Mouse (Mus musculus): ENCODE data around the gene Ctdspl2. TPM values are rescaled to one million over a fixed set of nuclear protein-coding genes. Genes with fewer than 3 reads are reported as not detected.
"Not testable (repeated sequence)": the region's sequence is repeated elsewhere in the genome, so short reads cannot be mapped to it uniquely, and the experiment has no call there.

Gene Ctdspl2
- polyA plus RNA-seq (2011; ENCODE audit: insufficient read depth, insufficient read length, low read depth, missing spikeins) = 73.4 and 74.4 TPM in 2 replicates

- no peaks in the 10 kb centered on the region for H3K4me1 ChIP-seq (ENCODE audit: control insufficient read depth, insufficient read depth, low read length)
- no peaks in the 10 kb centered on the region for H3K27me3 ChIP-seq (ENCODE audit: control insufficient read depth, insufficient read depth, low read length, poor library complexity, severe bottlenecking)
- H3K9ac ChIP-seq (ENCODE audit: low read depth, poor library complexity, severe bottlenecking) = peak within 1 kb of the TSS; percentile 70
- H3K36me3 ChIP-seq (ENCODE audit: control insufficient read depth, insufficient read depth, low read length, poor library complexity, severe bottlenecking) = peaks cover 5% of the 10 kb centered on the region
- H3K27ac ChIP-seq (ENCODE audit: insufficient read depth, low read length) = peak within 1 kb of the TSS; percentile 72
- peak within 1 kb of the TSS; percentile 95 for H3K4me3 ChIP-seq (ENCODE audit: low read depth, low read length)
- no peaks in the 10 kb centered on the region; the same call in 1 of the 2 replicates for H3K9me3 ChIP-seq (replicated peaks; ENCODE audit: control insufficient read depth, insufficient read depth, low read length, poor library complexity, severe bottlenecking)
- TF ChIP-seq POLR2A (IDR thresholded peaks at IDR 0.05; ENCODE audit: insufficient read depth, low read length) = peak; percentile 96
- no peak for TF ChIP-seq CTCF (IDR thresholded peaks at IDR 0.05; ENCODE audit: low read depth, low read length)
- TF ChIP-seq EP300 (IDR thresholded peaks at IDR 0.05; ENCODE audit: insufficient read depth, low read depth, low read length) = peak; percentile 44; the same call in 1 of the 2 replicates
Observed at GRCm38 (mm10) chr2:121955765-121956223, at the start of gene Ctdspl2, which contains the start of gene Mageb3. Gene Ctdspl2, plus strand, starts transcription at chr2:121956001. Gene Mageb3, minus strand, starts transcription at chr2:121956092.

GRCm38 (mm10) chr2:121909975-121910374, 45.8 kb upstream of the Ctdspl2 start:
- Histone ChIP-seq H3K27ac (ENCODE audit: insufficient read depth, low read length) (no peak overlapping the region), H3K27me3 (ENCODE audit: control insufficient read depth, insufficient read depth, low read length, poor library complexity, severe bottlenecking) (no peaks in the 10 kb centered on the region), H3K36me3 (ENCODE audit: control insufficient read depth, insufficient read depth, low read length, poor library complexity, severe bottlenecking) (peaks cover 8% of the 10 kb centered on the region), H3K9me3 (replicated peaks; ENCODE audit: control insufficient read depth, insufficient read depth, low read length, poor library complexity, severe bottlenecking) (no peaks in the 10 kb centered on the region), H3K4me1 (ENCODE audit: control insufficient read depth, insufficient read depth, low read length) (no peaks in the 10 kb centered on the region), H3K9ac (ENCODE audit: low read depth, poor library complexity, severe bottlenecking) (no peak overlapping the region), H3K4me3 (ENCODE audit: low read depth, low read length) (no peak overlapping the region)
- TF ChIP-seq EP300 (IDR thresholded peaks at IDR 0.05; ENCODE audit: insufficient read depth, low read depth, low read length) (no peak), POLR2A (IDR thresholded peaks at IDR 0.05; ENCODE audit: insufficient read depth, low read length) (no peak), CTCF (IDR thresholded peaks at IDR 0.05; ENCODE audit: low read depth, low read length) (no peak)

GRCm38 (mm10) chr2:121916047-121916970, 39.5 kb upstream of the Ctdspl2 start:
- Histone ChIP-seq H3K27ac (ENCODE audit: insufficient read depth, low read length) (no peak overlapping the region), H3K9me3 (replicated peaks; ENCODE audit: control insufficient read depth, insufficient read depth, low read length, poor library complexity, severe bottlenecking) (no peaks in the 10 kb centered on the region), H3K27me3 (ENCODE audit: control insufficient read depth, insufficient read depth, low read length, poor library complexity, severe bottlenecking) (no peaks in the 10 kb centered on the region), H3K9ac (ENCODE audit: low read depth, poor library complexity, severe bottlenecking) (no peak overlapping the region), H3K4me3 (ENCODE audit: low read depth, low read length) (no peak overlapping the region), H3K4me1 (ENCODE audit: control insufficient read depth, insufficient read depth, low read length) (no peaks in the 10 kb centered on the region), H3K36me3 (ENCODE audit: control insufficient read depth, insufficient read depth, low read length, poor library complexity, severe bottlenecking) (peaks cover 5% of the 10 kb centered on the region)
- no peak for TF ChIP-seq EP300 (IDR thresholded peaks at IDR 0.05; ENCODE audit: insufficient read depth, low read depth, low read length)
- no peak for TF ChIP-seq POLR2A (IDR thresholded peaks at IDR 0.05; ENCODE audit: insufficient read depth, low read length)
- no peak for TF ChIP-seq CTCF (IDR thresholded peaks at IDR 0.05; ENCODE audit: low read depth, low read length)

DNA sequence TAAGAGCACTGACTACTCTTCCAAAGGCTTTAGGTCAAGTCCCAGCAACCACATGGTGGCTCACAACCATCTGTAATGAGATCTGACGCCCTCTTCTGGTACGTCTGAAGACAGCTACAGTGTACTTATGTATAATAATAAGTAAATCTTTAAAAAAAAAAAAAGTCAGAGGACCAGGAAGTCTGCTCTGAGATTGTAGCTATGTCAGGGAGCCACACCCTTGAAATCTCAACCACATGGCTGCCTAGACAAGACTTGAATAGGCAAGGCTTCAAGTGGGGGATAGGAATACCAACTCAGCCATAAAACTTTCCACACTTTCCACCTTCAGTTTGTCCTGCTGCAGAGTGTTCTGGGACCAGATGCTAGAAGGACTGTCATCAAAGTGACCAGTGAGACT, 18.2 kb upstream of the Ctdspl2 start:
- not testable (repeated sequence) for H3K4me3 ChIP-seq (ENCODE audit: low read depth, low read length); H3K9me3 ChIP-seq (replicated peaks; ENCODE audit: control insufficient read depth, insufficient read depth, low read length, poor library complexity, severe bottlenecking); H3K27ac ChIP-seq (ENCODE audit: insufficient read depth, low read length); H3K4me1 ChIP-seq (ENCODE audit: control insufficient read depth, insufficient read depth, low read length); H3K27me3 ChIP-seq (ENCODE audit: control insufficient read depth, insufficient read depth, low read length, poor library complexity, severe bottlenecking); H3K36me3 ChIP-seq (ENCODE audit: control insufficient read depth, insufficient read depth, low read length, poor library complexity, severe bottlenecking); H3K9ac ChIP-seq (ENCODE audit: low read depth, poor library complexity, severe bottlenecking)

GRCm38 (mm10) chr2:121943364-121943763, 12.4 kb upstream of the Ctdspl2 start:
- H3K9ac ChIP-seq (ENCODE audit: low read depth, poor library complexity, severe bottlenecking) = no peak overlapping the region
- no peak overlapping the region for H3K27ac ChIP-seq (ENCODE audit: insufficient read depth, low read length)
- no peaks in the 10 kb centered on the region for H3K4me1 ChIP-seq (ENCODE audit: control insufficient read depth, insufficient read depth, low read length)
- no peak for TF ChIP-seq POLR2A (IDR thresholded peaks at IDR 0.05; ENCODE audit: insufficient read depth, low read length)
- TF ChIP-seq CTCF (IDR thresholded peaks at IDR 0.05; ENCODE audit: low read depth, low read length) = no peak
- no peak for TF ChIP-seq EP300 (IDR thresholded peaks at IDR 0.05; ENCODE audit: insufficient read depth, low read depth, low read length)
- H3K36me3 ChIP-seq (ENCODE audit: control insufficient read depth, insufficient read depth, low read length, poor library complexity, severe bottlenecking) = no peaks in the 10 kb centered on the region
- H3K4me3 ChIP-seq (ENCODE audit: low read depth, low read length) = no peak overlapping the region
- H3K9me3 ChIP-seq (replicated peaks; ENCODE audit: control insufficient read depth, insufficient read depth, low read length, poor library complexity, severe bottlenecking) = 0 out of 2 replicates have a peak, but pooled peaks cover 3% of the 10 kb centered on the region
- H3K27me3 ChIP-seq (ENCODE audit: control insufficient read depth, insufficient read depth, low read length, poor library complexity, severe bottlenecking) = no peaks in the 10 kb centered on the region

Measured in ES-Bruce4 (cell line).